Mouse (Mus musculus) embryonic facial prominence, embryonic 11.5 days (tissue): Measurements from ENCODE around the gene Eef1akmt2. TPM values are rescaled to one million over a fixed set of nuclear protein-coding genes. Genes with fewer than 3 reads are reported as not detected.

Experiments used
- ATAC-seq: fragments of 200-750 bp; cut with Nextera tagmentation; replicated peaks from 2 replicates; pipeline ENCODE4 v1.8.0; 2017; ENCODE audit warnings: low read depth; ENCODE audit not compliant: insufficient number of reproducible peaks, low FRiP score, low TSS enrichment
- DNase-seq: peaks from one replicate; pipeline ENCODE4 v3.0.0-alpha.2; 2015; ENCODE audit warnings: low spot score
- H3K27ac ChIP-seq: fragments of 300-500 bp; sonication (generic); replicated peaks from 2 replicates; pipeline ENCODE4 v1.5.1; 2014; ENCODE audit warnings: mild to moderate bottlenecking, low read depth, low read length, control low read depth
- H3K27me3 ChIP-seq: fragments of 300-500 bp; sonication (generic); 2 replicates; pipeline ENCODE4 v1.6.1; 2014; ENCODE audit warnings: mild to moderate bottlenecking, low read length, moderate library complexity, mixed read lengths; ENCODE audit not compliant: control insufficient read depth, insufficient read depth
- H3K36me3 ChIP-seq: fragments of 300-500 bp; sonication (generic); replicated peaks from 2 replicates; pipeline ENCODE4 v1.6.1; 2014; ENCODE audit warnings: low read depth, mild to moderate bottlenecking, low read length, moderate library complexity, mixed read lengths; ENCODE audit not compliant: control insufficient read depth, insufficient read depth
- H3K4me1 ChIP-seq: fragments of 300-500 bp; sonication (generic); 2 replicates; pipeline ENCODE4 v1.6.1; 2014; ENCODE audit warnings: low read length, mixed read lengths; ENCODE audit not compliant: control insufficient read depth, insufficient read depth
- H3K4me2 ChIP-seq: fragments of 300-500 bp; sonication (generic); 2 replicates; pipeline ENCODE4 v1.6.1; 2014; ENCODE audit warnings: low read depth, mild to moderate bottlenecking, control low read depth, low read length, moderate library complexity
- H3K4me3 ChIP-seq: fragments of 300-500 bp; sonication (generic); 2 replicates; pipeline ENCODE4 v1.5.1; 2014; ENCODE audit warnings: low read depth, low read length, control low read depth
- H3K9ac ChIP-seq: fragments of 300-500 bp; sonication (generic); replicated peaks from 2 replicates; pipeline ENCODE4 v1.6.1; 2014; ENCODE audit warnings: mild to moderate bottlenecking, control low read depth, low read length
- H3K9me3 ChIP-seq: fragments of 300-500 bp; sonication (generic); replicated peaks from 2 replicates; pipeline ENCODE4 v1.6.1; 2016; ENCODE audit warnings: mild to moderate bottlenecking, low read length, inconsistent platforms, mixed read lengths; ENCODE audit not compliant: control insufficient read depth
- WGBS: fragments of 180-500 bp; shearing (Covaris S2); extraction: QIAGEN DNeasy Blood & Tissue Kit; methylation state at CpG from one replicate; pipeline ENCODE4 v1.1.7; 2014; 5-methylcytosine and 5-hydroxymethylcytosine counted together
- polyA plus RNA-seq: library from polyadenylated mRNA; unstranded; fragments of >200 nt; fragmentation: Nextera tagmentation; extraction: Ambion mirVana; gene quantifications from 2 replicates; pipeline ENCODE4 v1.2.1, GENCODE M21; 2014

Eef1akmt2 gene
- polyA plus RNA-seq, 1 experiment from 2014 or later, result 90.8 TPM

GRCm38 (mm10) chr7:132887019-132887804 is 34.7 kb upstream of the Eef1akmt2 start:
- peaks cover 4% of the 10 kb centered on the region for H3K36me3 ChIP-seq
- no peak overlapping the region; the same call in 1 of the 2 replicates for H3K27ac ChIP-seq
- H3K4me2 ChIP-seq, result no peak overlapping the region
- H3K9ac ChIP-seq, result no peak overlapping the region
- no peaks in the 10 kb centered on the region for H3K9me3 ChIP-seq
- 38% methylated on average over 7 of the region's 7 CpGs for WGBS
- H3K4me1 ChIP-seq, result no peaks in the 10 kb centered on the region
- DNase-seq (peak; percentile 39), ATAC-seq (0 out of 2 replicates have a peak, but pooled peaks have one; percentile 29)
- H3K27me3 ChIP-seq, result no peaks in the 10 kb centered on the region
- H3K4me3 ChIP-seq, result no peak overlapping the region

GRCm38 (mm10) chr7:132884031-132884430 is 31.6 kb upstream of the Eef1akmt2 start:
- H3K9ac ChIP-seq, result no peak overlapping the region
- H3K27ac ChIP-seq, result no peak overlapping the region
- H3K9me3 ChIP-seq, result no peaks in the 10 kb centered on the region
- ATAC-seq (no peak), DNase-seq (no peak)
- H3K4me1 ChIP-seq, result no peaks in the 10 kb centered on the region
- H3K4me2 ChIP-seq, result no peak overlapping the region
- no peaks in the 10 kb centered on the region for H3K27me3 ChIP-seq
- H3K36me3 ChIP-seq, result peaks cover 6% of the 10 kb centered on the region
- no peak overlapping the region for H3K4me3 ChIP-seq
- 89% methylated on average over 7 of the region's 7 CpGs for WGBS

DNA sequence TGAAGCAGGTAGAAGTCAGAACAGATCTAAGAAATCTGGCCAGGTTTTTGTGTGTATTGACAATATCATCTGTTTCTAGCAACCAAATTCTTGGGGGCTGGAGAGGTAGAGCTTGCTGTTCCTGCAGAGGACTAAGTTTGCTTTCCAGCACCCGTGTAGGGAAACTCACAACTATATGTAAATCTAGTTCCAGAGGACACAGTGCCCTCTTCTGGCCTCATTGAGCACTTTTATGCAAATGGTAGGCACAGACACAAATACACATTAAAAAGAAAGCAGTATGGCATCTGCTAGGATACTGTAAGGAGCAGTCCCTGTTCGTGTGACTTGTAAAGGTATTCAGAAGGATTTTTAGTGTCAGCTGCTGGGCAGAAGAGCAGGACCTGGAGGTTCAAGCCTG is 29.9 kb upstream of the Eef1akmt2 start:
- Histone ChIP-seq H3K4me1 (no peaks in the 10 kb centered on the region), H3K9ac (no peak overlapping the region), H3K9me3 (no peaks in the 10 kb centered on the region), H3K27me3 (no peaks in the 10 kb centered on the region), H3K4me3 (no peak overlapping the region), H3K36me3 (peaks cover 7% of the 10 kb centered on the region), H3K27ac (no peak overlapping the region), H3K4me2 (no peak overlapping the region)
- ATAC-seq, result no peak
- WGBS, result 70% methylated on average over 2 of the region's 2 CpGs
- DNase-seq, result peak; percentile 27

DNA sequence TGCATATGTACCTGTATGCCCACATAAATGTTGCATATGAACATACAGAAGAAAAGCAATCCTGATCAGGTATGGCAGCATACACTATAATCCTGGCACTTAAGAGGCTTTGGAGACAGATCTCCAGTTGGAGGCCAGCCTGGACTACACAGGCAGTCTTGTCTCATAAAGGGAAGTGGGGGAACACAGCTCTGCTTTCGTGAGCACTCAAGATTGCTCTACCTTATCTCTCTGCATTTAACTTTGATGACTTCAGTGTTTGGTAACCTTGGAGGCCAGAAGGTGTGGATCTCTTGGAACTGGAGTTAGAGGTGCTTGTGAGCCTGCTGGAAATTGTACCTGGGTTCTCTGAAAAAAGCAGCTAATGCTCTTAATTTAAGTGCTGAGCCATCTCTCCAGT is 27.8 kb upstream of the Eef1akmt2 start:
- Histone ChIP-seq H3K27me3 (no peaks in the 10 kb centered on the region), H3K4me2 (no peak overlapping the region), H3K27ac (no peak overlapping the region), H3K36me3 (peaks cover 10% of the 10 kb centered on the region), H3K4me3 (no peak overlapping the region), H3K4me1 (no peaks in the 10 kb centered on the region), H3K9me3 (no peaks in the 10 kb centered on the region), H3K9ac (no peak overlapping the region)
- ATAC-seq (no peak), DNase-seq (no peak)
- 86% methylated on average over 1 of the region's 1 CpGs for WGBS

GRCm38 (mm10) chr7:132875391-132876086 is 23.1 kb upstream of the Eef1akmt2 start:
- no peak overlapping the region for H3K4me2 ChIP-seq
- H3K4me3 ChIP-seq, result no peak overlapping the region
- H3K27me3 ChIP-seq, result no peaks in the 10 kb centered on the region
- no peaks in the 10 kb centered on the region for H3K9me3 ChIP-seq
- no peak overlapping the region for H3K27ac ChIP-seq
- no peak overlapping the region for H3K9ac ChIP-seq
- H3K36me3 ChIP-seq, result peaks cover 6% of the 10 kb centered on the region
- no peaks in the 10 kb centered on the region for H3K4me1 ChIP-seq
- 83% methylated on average over 2 of the region's 2 CpGs for WGBS
- ATAC-seq (no peak), DNase-seq (no peak)

GRCm38 (mm10) chr7:132873043-132873442 is 20.6 kb upstream of the Eef1akmt2 start:
- Histone ChIP-seq H3K4me2 (no peak overlapping the region), H3K4me3 (no peak overlapping the region), H3K4me1 (no peaks in the 10 kb centered on the region), H3K27me3 (no peaks in the 10 kb centered on the region), H3K9ac (no peak overlapping the region), H3K9me3 (no peaks in the 10 kb centered on the region), H3K36me3 (peaks cover 9% of the 10 kb centered on the region; the same call in 1 of the 2 replicates), H3K27ac (no peak overlapping the region)
- DNase-seq (no peak), ATAC-seq (no peak)
- WGBS, result 88% methylated on average over 2 of the region's 2 CpGs

DNA sequence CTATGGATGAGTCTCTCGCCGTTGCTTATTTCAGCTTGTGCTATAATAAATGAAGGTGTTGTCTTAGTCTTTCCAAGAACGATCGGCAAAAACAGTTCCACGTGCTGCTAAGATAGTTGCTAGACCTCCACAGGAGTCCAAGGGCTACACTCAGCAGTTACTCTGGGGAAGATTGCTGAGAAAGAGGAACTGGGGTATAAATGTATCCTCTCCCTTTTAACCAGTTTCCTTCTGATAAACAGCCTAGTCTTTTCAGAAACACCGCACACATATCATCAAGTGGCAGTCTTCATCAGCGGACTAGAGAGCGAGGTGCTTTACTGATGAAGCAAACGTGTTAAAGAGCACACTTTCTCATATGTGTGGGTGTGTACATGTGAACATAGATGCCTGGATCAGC is 13.8 kb upstream of the Eef1akmt2 start:
- WGBS, result 91% methylated on average over 9 of the region's 9 CpGs
- Histone ChIP-seq H3K9ac (no peak overlapping the region), H3K36me3 (peaks cover 5% of the 10 kb centered on the region; the same call in 1 of the 2 replicates), H3K4me3 (no peak overlapping the region), H3K4me2 (no peak overlapping the region), H3K27ac (no peak overlapping the region), H3K4me1 (no peaks in the 10 kb centered on the region), H3K9me3 (no peaks in the 10 kb centered on the region), H3K27me3 (no peaks in the 10 kb centered on the region)
- DNase-seq (no peak), ATAC-seq (no peak)
